Mouse (Mus musculus): ENCODE data around the gene Naa80. TPM values are rescaled to one million over a fixed set of nuclear protein-coding genes. Genes with fewer than 3 reads are reported as not detected.

The Naa80 gene
- polyA plus RNA-seq, 2 experiments: 17.2 to 38.7 TPM

GRCm38 (mm10) chr9:107553541-107554318, 25.0 kb upstream of the Naa80 start:
- no peaks in the 10 kb centered on the region for H3K9me3 ChIP-seq (ENCODE audit: control insufficient read depth, low read length)
- no peaks in the 10 kb centered on the region for H3K27me3 ChIP-seq (ENCODE audit: control insufficient read depth, insufficient read depth, low read length)
- H3K4me2 ChIP-seq (replicated peaks; ENCODE audit: low read depth, low read length, severe bottlenecking): peak overlapping the region; percentile 98
- 7% methylated on average over 37 of the region's 37 CpGs for WGBS
- DNase-seq (ENCODE audit: low spot score) (no peak), ATAC-seq (ENCODE audit: low FRiP score, low read depth) (peak; percentile 18)
- peak overlapping the region; percentile 85 for H3K4me3 ChIP-seq (replicated peaks; ENCODE audit: low read length)
- peaks cover 29% of the 10 kb centered on the region for H3K36me3 ChIP-seq (ENCODE audit: control insufficient read depth, insufficient read depth, low read length)
- peak overlapping the region; percentile 79 for H3K27ac ChIP-seq (replicated peaks; ENCODE audit: low read depth, low read length)
- no peak for TF ChIP-seq POLR2A (IDR thresholded peaks at IDR 0.05; ENCODE audit: borderline replicate concordance, extremely low read depth, insufficient read depth, insufficient read length)
- peaks cover 44% of the 10 kb centered on the region for H3K4me1 ChIP-seq (ENCODE audit: control insufficient read depth, insufficient read depth, low read length)
- H3K9ac ChIP-seq (ENCODE audit: low read depth, low read length, severe bottlenecking): peak overlapping the region; percentile 60

GRCm38 (mm10) chr9:107554319-107554825, 24.3 kb upstream of the Naa80 start:
- no peaks in the 10 kb centered on the region for H3K27me3 ChIP-seq (ENCODE audit: control insufficient read depth, insufficient read depth, low read length)
- H3K4me3 ChIP-seq (replicated peaks; ENCODE audit: low read length): peak overlapping the region; percentile 85
- H3K4me2 ChIP-seq (replicated peaks; ENCODE audit: low read depth, low read length, severe bottlenecking): peak overlapping the region; percentile 98
- peaks cover 35% of the 10 kb centered on the region for H3K36me3 ChIP-seq (ENCODE audit: control insufficient read depth, insufficient read depth, low read length)
- peak overlapping the region; percentile 91 for H3K27ac ChIP-seq (replicated peaks; ENCODE audit: low read depth, low read length)
- no peaks in the 10 kb centered on the region for H3K9me3 ChIP-seq (ENCODE audit: control insufficient read depth, low read length)
- H3K4me1 ChIP-seq (ENCODE audit: control insufficient read depth, insufficient read depth, low read length): peaks cover 44% of the 10 kb centered on the region
- WGBS: 0% methylated on average over 36 of the region's 53 CpGs
- TF ChIP-seq POLR2A (IDR thresholded peaks at IDR 0.05; ENCODE audit: borderline replicate concordance, extremely low read depth, insufficient read depth, insufficient read length): peak; percentile 64; the same call in 1 of the 2 replicates
- DNase-seq (ENCODE audit: low spot score): peak; percentile 98
- ATAC-seq (ENCODE audit: low FRiP score, low read depth): peak; percentile 91
- H3K9ac ChIP-seq (ENCODE audit: low read depth, low read length, severe bottlenecking): peak overlapping the region; percentile 80

GRCm38 (mm10) chr9:107555031-107555457, 23.6 kb upstream of the Naa80 start:
- Histone ChIP-seq H3K4me1 (ENCODE audit: control insufficient read depth, insufficient read depth, low read length) (peaks cover 44% of the 10 kb centered on the region), H3K9ac (ENCODE audit: low read depth, low read length, severe bottlenecking) (peak overlapping the region; percentile 80), H3K36me3 (ENCODE audit: control insufficient read depth, insufficient read depth, low read length) (peaks cover 42% of the 10 kb centered on the region), H3K4me3 (replicated peaks; ENCODE audit: low read length) (peak overlapping the region; percentile 85), H3K9me3 (ENCODE audit: control insufficient read depth, low read length) (no peaks in the 10 kb centered on the region), H3K4me2 (replicated peaks; ENCODE audit: low read depth, low read length, severe bottlenecking) (peak overlapping the region; percentile 98), H3K27me3 (ENCODE audit: control insufficient read depth, insufficient read depth, low read length) (no peaks in the 10 kb centered on the region), H3K27ac (replicated peaks; ENCODE audit: low read depth, low read length) (peak overlapping the region; percentile 91)
- WGBS: 0% methylated on average over 23 of the region's 23 CpGs
- ATAC-seq (ENCODE audit: low FRiP score, low read depth): no peak
- TF ChIP-seq POLR2A (IDR thresholded peaks at IDR 0.05; ENCODE audit: borderline replicate concordance, extremely low read depth, insufficient read depth, insufficient read length): 0 out of 2 replicates have a peak, but pooled peaks have one; percentile 12
- peak; percentile 55 for DNase-seq (ENCODE audit: low spot score)

GRCm38 (mm10) chr9:107555701-107556100, 23.0 kb upstream of the Naa80 start:
- Histone ChIP-seq H3K4me2 (replicated peaks; ENCODE audit: low read depth, low read length, severe bottlenecking) (peak overlapping the region; percentile 98), H3K9ac (ENCODE audit: low read depth, low read length, severe bottlenecking) (peak overlapping the region; percentile 80), H3K27me3 (ENCODE audit: control insufficient read depth, insufficient read depth, low read length) (no peaks in the 10 kb centered on the region), H3K36me3 (ENCODE audit: control insufficient read depth, insufficient read depth, low read length) (peaks cover 48% of the 10 kb centered on the region), H3K9me3 (ENCODE audit: control insufficient read depth, low read length) (no peaks in the 10 kb centered on the region), H3K4me3 (replicated peaks; ENCODE audit: low read length) (peak overlapping the region; percentile 85), H3K4me1 (ENCODE audit: control insufficient read depth, insufficient read depth, low read length) (peaks cover 42% of the 10 kb centered on the region), H3K27ac (replicated peaks; ENCODE audit: low read depth, low read length) (no peak overlapping the region)
- DNase-seq (ENCODE audit: low spot score) (no peak), ATAC-seq (ENCODE audit: low FRiP score, low read depth) (no peak)
- 28% methylated on average over 2 of the region's 2 CpGs for WGBS
- TF ChIP-seq POLR2A (IDR thresholded peaks at IDR 0.05; ENCODE audit: borderline replicate concordance, extremely low read depth, insufficient read depth, insufficient read length): no peak

GRCm38 (mm10) chr9:107556346-107556745, 22.3 kb upstream of the Naa80 start:
- Histone ChIP-seq H3K4me3 (replicated peaks; ENCODE audit: low read length) (peak overlapping the region; percentile 85), H3K9ac (ENCODE audit: low read depth, low read length, severe bottlenecking) (no peak overlapping the region), H3K27me3 (ENCODE audit: control insufficient read depth, insufficient read depth, low read length) (no peaks in the 10 kb centered on the region), H3K36me3 (ENCODE audit: control insufficient read depth, insufficient read depth, low read length) (peaks cover 55% of the 10 kb centered on the region), H3K4me2 (replicated peaks; ENCODE audit: low read depth, low read length, severe bottlenecking) (peak overlapping the region; percentile 98), H3K9me3 (ENCODE audit: control insufficient read depth, low read length) (no peaks in the 10 kb centered on the region), H3K4me1 (ENCODE audit: control insufficient read depth, insufficient read depth, low read length) (peaks cover 36% of the 10 kb centered on the region), H3K27ac (replicated peaks; ENCODE audit: low read depth, low read length) (no peak overlapping the region)
- TF ChIP-seq POLR2A (IDR thresholded peaks at IDR 0.05; ENCODE audit: borderline replicate concordance, extremely low read depth, insufficient read depth, insufficient read length): no peak
- DNase-seq (ENCODE audit: low spot score) (no peak), ATAC-seq (ENCODE audit: low FRiP score, low read depth) (no peak)
- 85% methylated on average over 3 of the region's 3 CpGs for WGBS
